Mouse (Mus musculus): ENCODE measurements around the gene Tnfaip1.

The Tnfaip1 gene

GRCm38 (mm10) chr11:78499004-78499403, 37.1 kb downstream of the Tnfaip1 start, which contains the start of gene Vtn:
TSS of gene Vtn (plus strand) at chr11:78499091.
- DNase-seq, result peak in 1 of 2 experiments; percentile 30

DNA sequence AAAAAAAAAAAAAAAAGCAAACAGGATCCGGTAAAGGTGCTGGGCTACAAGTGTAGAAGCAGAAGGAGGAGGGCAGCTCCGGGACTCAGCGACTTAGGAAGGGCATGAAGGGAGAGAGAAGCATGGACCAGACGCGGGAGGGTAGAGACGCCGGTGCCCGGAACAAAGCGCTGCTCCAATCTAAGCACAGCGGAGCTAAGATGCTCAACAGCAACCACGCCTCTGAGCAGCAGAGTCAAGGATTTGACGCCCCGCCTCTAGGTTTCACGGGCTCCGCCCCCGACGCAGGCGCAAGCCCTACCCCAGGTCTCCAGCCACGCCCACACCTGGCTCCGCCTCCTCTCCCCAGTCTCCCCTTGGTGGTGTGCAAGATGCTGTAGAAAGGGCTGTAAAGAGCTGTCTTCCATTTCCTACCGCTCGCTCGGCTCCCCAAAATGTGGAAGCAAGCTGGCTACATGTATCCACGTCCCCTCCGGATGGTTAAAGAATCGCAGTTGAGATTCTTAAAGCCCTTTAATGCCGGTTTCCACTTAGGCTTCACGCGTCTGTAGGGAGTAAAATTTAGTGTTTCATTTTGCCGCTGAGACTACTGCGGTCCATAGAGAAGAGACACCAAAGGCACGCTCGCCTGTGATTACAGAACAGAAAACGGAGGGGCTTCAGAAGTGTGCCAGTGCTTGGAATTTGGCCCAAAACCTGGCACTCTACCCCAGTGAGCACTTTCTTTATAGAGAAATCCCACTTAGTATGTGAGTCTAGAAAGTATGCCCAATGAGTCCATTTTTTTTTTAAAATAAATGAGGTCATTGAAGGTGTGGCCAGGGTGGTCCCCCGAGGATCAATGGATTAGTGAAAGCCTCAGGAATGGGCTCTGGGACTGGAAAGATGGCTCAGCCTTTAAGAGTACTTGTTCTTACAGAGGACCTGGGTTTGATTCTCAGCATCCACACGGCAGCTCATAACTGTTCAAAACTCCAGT, 38.3 kb downstream of the Tnfaip1 start, which contains the start of gene Sarm1:
TSS of gene Sarm1 (minus strand) at position 211 of the 979 bp plus-strand sequence.
- DNase-seq, result peak; percentile 99

DNA sequence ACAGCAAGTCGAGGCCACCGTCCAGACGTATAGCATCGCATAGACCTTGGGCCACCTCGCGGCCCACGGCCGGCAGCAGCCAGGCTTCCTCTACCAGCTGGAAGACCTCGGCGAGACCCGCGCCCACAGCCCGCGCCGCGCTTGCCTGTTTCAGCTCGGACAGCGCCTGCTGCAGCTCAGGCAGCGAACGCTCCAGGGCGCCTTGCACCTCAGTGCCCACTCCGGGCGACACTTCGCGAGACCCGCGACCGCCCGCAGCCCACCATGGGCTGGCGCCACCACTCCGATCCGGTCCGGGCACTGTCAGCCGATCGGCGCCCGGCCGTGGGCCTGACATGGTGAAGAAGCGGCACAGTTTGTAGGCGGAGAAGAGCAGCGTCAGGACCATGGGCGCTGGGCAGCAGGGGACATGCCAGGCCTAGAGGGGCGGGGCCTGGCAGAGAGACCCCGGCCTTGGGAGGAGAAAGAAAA, 39.0 kb downstream of the Tnfaip1 start:
- peak in 1 of 2 experiments; percentile 79 for DNase-seq

- DNase-seq, result peak in 1 of 2 experiments; percentile 40
Observed at GRCm38 (mm10) chr11:78495904-78496303, 40.2 kb downstream of the Tnfaip1 start.

DNA sequence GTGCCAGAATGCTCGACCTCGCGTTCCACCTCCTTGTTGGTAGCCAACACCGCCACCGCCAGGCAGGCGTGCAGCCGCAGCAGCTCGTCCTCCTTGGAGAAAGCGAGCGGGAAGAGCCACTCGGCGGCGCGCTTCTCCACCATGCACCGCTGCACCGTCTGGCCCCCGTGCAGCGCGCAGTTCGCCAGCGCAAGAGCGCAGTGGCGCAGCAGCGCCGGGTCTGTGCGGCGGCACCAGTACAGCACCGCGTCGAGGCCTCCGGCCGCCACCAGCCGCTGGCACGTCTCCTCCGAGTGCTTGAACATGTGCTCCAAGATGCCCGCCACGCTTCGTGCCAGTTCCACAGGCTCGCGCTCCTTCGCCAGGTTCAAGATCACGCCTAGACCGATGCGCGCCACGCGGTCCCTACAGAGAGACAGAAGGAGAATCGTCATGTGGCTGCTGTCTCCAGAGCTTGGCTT, 45.3 kb downstream of the Tnfaip1 start:
- peak; percentile 74 to 80 for DNase-seq

DNA sequence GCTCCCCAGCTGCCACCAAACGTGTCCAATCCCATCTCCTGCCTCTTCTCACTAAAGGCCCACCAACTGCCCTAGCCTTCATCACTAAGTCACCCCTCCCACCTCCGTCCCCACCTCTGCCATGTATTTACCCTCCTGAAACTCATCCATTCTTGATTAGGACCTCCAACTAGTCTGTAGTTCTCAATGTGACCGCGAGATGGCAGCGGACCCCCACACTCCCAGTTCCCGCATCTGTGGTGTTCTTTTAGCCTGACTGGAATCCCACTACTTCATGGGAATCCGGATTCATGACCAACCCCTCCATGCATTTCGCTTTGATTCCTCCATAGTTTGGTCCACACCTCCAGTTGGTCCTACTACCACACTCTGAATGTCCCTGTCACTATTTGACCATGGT, 48.0 kb downstream of the Tnfaip1 start:
- DNase-seq, result peak; percentile 93 to 94

GRCm38 (mm10) chr11:78483639-78484038, 52.5 kb downstream of the Tnfaip1 start:
- DNase-seq, result no peak

GRCm38 (mm10) chr11:78475289-78475688, 60.8 kb downstream of the Tnfaip1 start:
- DNase-seq, result no peak

All from cerebellum, postnatal 14 days (tissue).